Mouse (Mus musculus) adrenal gland, adult 18-20 months (tissue): ENCODE measurements around the gene Gng2. TPM values are rescaled to one million over a fixed set of nuclear protein-coding genes. Genes with fewer than 3 reads are reported as not detected.
A peak's percentile ranks its signal among the peaks of the same experiment; 100 is the strongest.

ENCODE experiments used
- DNase-seq, 2 experiments: peaks; one replicate each; pipeline ENCODE4 v3.0.0; 2021 to 2022; ENCODE audit warnings: low spot score in 2 of 2
- total RNA-seq, 2 experiments: library from RNA; stranded (reverse); gene quantifications; 1 replicate in 1 of 2; 2 replicates in 1 of 2; pipeline ENCODE4 v1.2.3; 2021

The Gng2 gene
- total RNA-seq, 2 experiments from 2014 or later: 17.5 to 30.5 TPM

GRCm38 (mm10) chr14:19985107-19985911, 7.9 kb upstream of the Gng2 start:
- DNase-seq: peak in 1 of 2 experiments; percentile 26

GRCm38 (mm10) chr14:19976421-19977270, 781 bp downstream of the Gng2 start:
- peak; percentile 50 to 51 for DNase-seq

- no peak for DNase-seq
Observed at GRCm38 (mm10) chr14:19974978-19975493, 2.4 kb downstream of the Gng2 start.

- no peak for DNase-seq
Observed at GRCm38 (mm10) chr14:19974429-19974828, 3.0 kb downstream of the Gng2 start.

GRCm38 (mm10) chr14:19972316-19973029, 5.0 kb downstream of the Gng2 start:
- no peak for DNase-seq

GRCm38 (mm10) chr14:19970845-19971244, 6.6 kb downstream of the Gng2 start:
- DNase-seq: no peak

- DNase-seq: no peak
Observed at GRCm38 (mm10) chr14:19970106-19970785, 7.2 kb downstream of the Gng2 start.

- no peak for DNase-seq
Observed at GRCm38 (mm10) chr14:19969566-19969965, 7.9 kb downstream of the Gng2 start.

GRCm38 (mm10) chr14:19969011-19969521, 8.4 kb downstream of the Gng2 start:
- no peak for DNase-seq

GRCm38 (mm10) chr14:19968321-19969010, 9.0 kb downstream of the Gng2 start:
- DNase-seq: no peak

- no peak for DNase-seq
Observed at GRCm38 (mm10) chr14:19967482-19967881, 9.9 kb downstream of the Gng2 start.

- no peak for DNase-seq
Observed at GRCm38 (mm10) chr14:19963961-19964505, 13.4 kb downstream of the Gng2 start.

- DNase-seq: no peak
Observed at GRCm38 (mm10) chr14:19961924-19962915, 15.2 kb downstream of the Gng2 start.

GRCm38 (mm10) chr14:19959860-19960259, 17.6 kb downstream of the Gng2 start:
- no peak for DNase-seq

- DNase-seq: no peak
Observed at GRCm38 (mm10) chr14:19955077-19955476, 22.4 kb downstream of the Gng2 start.

GRCm38 (mm10) chr14:19950812-19951211, 26.6 kb downstream of the Gng2 start:
- DNase-seq: no peak

GRCm38 (mm10) chr14:19949475-19949874, 28.0 kb downstream of the Gng2 start:
- DNase-seq: no peak

- no peak for DNase-seq
Observed at GRCm38 (mm10) chr14:19946221-19946620, 31.2 kb downstream of the Gng2 start.
